Mouse (Mus musculus) kidney, adult 2 months (tissue): Measurements from ENCODE around the gene Hoxc4. TPM values are rescaled to one million over a fixed set of nuclear protein-coding genes. Genes with fewer than 3 reads are reported as not detected.

Experiments
- DNase-seq: peaks from one replicate; pipeline ENCODE4 v3.0.0; 2021
- H3K27ac ChIP-seq: fragments of 200-500 bp; 2 replicates; pipeline ENCODE4 v1.5.1; 2012; ENCODE audit warnings: low read depth, low read length, control low read depth, inconsistent platforms; ENCODE audit not compliant: insufficient read depth
- H3K27me3 ChIP-seq: fragments of 200-500 bp; replicated peaks from 2 replicates; pipeline ENCODE4 v1.6.1; 2012; ENCODE audit warnings: mild to moderate bottlenecking, moderate library complexity, low read length, inconsistent platforms; ENCODE audit not compliant: control insufficient read depth, insufficient read depth
- H3K36me3 ChIP-seq: fragments of 200-500 bp; 2 replicates; pipeline ENCODE4 v1.6.1; 2012; ENCODE audit warnings: mild to moderate bottlenecking, moderate library complexity, low read length, inconsistent platforms; ENCODE audit not compliant: control insufficient read depth, insufficient read depth
- H3K4me1 ChIP-seq: fragments of 200-500 bp; 2 replicates; pipeline ENCODE4 v1.6.1; 2011; ENCODE audit warnings: low read length; ENCODE audit not compliant: control insufficient read depth, insufficient read depth
- H3K4me3 ChIP-seq: fragments of 200-500 bp; 2 replicates; pipeline ENCODE4 v1.5.1; 2011; ENCODE audit warnings: mild to moderate bottlenecking, low read depth, low read length, control low read depth; ENCODE audit not compliant: insufficient read depth
- CTCF ChIP-seq: fragments of 200-500 bp; conservative IDR thresholded peaks from 2 replicates; pipeline ENCODE4 v1.5.1; 2011; ENCODE audit warnings: low read depth, mild to moderate bottlenecking, control low read depth, low read length, moderate library complexity, mixed read lengths; ENCODE audit not compliant: insufficient read depth, insufficient read length
- POLR2A ChIP-seq: fragments of 200-500 bp; IDR thresholded peaks from one replicate; pipeline ENCODE4 v1.6.1; 2011; ENCODE audit warnings: low read depth, low read length, control low read depth
- whole genome bisulfite sequencing: fragments of 180-500 bp; shearing (Covaris S2); methylation state at CpG from one replicate; pipeline ENCODE4 v1.1.7; 2018; 5-methylcytosine and 5-hydroxymethylcytosine counted together
- polyA plus RNA-seq: library from polyadenylated mRNA; depleted of rRNA; stranded (reverse); fragments of >200 nt; gene quantifications from 2 replicates; pipeline ENCODE4 v1.2.3, GENCODE M21; 2012

Gene Hoxc4
- polyA plus RNA-seq, 1 experiment = 2.5 TPM

DNA sequence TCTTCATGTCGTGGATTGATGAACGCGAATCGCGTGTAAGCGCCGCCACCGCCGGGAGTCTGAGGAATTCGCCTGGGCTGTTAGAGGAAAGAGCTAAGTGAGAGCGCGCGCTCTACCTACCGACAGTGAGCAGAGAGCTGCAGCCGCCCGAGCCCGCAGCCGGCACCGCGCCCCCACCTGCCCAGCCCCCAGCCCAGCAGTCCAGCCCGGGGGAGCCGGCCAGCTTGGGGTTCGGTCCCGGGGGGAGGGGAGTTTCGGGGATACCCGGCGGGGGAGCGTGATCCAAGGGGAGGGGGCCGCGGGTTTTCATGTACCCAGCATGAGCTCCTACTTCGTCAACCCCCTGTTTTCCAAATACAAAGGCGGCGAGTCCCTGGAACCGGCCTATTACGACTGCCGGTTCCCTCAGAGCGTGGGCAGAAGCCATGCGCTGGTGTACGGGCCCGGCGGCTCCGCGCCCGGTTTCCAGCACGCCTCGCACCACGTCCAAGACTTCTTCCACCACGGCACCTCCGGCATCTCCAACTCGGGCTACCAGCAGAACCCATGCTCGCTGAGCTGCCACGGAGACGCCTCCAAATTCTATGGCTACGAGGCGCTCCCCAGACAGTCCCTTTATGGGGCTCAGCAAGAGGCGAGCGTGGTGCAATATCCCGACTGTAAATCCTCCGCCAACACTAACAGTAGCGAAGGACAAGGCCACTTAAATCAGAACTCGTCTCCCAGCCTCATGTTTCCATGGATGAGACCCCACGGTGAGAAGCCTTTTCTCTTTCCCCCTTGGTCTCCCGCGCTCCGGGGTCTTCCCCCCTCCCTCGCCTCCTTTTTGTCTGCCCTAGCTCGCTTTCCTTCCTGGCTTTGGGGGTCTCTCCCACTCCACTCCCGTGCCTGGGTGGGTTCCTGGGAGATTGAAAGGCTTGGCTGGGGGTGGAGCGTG, 28.0 kb upstream of the Hoxc4 start, which contains the start of gene Hoxc8:
Hoxc8 (plus strand) TSS at position 147 of the 937 bp plus-strand sequence.
- WGBS = 13% methylated on average over 69 of the region's 69 CpGs
- Histone ChIP-seq H3K27me3 (no peaks in the 10 kb centered on the region), H3K4me3 (peak within 1 kb of the TSS; percentile 53), H3K4me1 (0 out of 2 replicates have a peak, but pooled peaks cover 2% of the 10 kb centered on the region), H3K36me3 (no peaks in the 10 kb centered on the region), H3K27ac (peak within 1 kb of the TSS; percentile 47)
- DNase-seq = no peak
- TF ChIP-seq POLR2A (no peak), CTCF (no peak)

DNA sequence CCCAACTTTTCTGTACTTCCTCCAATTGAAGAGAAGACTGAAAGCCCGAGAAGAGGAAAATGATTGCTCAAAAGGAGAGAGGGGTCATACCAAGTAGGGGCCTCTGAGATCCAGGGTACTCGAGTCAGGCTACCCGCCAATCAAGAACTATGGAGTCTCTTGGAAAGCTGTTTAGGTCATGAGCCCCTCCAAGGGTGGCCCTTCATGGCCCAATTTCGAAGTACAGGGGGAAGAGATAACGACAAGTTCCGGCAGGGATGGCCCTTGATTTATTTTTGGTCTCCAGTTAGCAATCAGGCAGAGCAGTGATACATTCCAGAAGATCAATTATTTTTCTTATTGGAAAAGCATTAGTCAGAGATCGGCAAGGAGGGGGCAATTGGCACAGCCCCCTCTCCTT, 27.0 kb upstream of the Hoxc4 start:
- Histone ChIP-seq H3K36me3 (no peaks in the 10 kb centered on the region), H3K27ac (peak overlapping the region; percentile 47), H3K4me1 (0 out of 2 replicates have a peak, but pooled peaks cover 2% of the 10 kb centered on the region), H3K4me3 (peak overlapping the region; percentile 53; the same call in 1 of the 2 replicates), H3K27me3 (no peaks in the 10 kb centered on the region)
- no peak for DNase-seq
- TF ChIP-seq POLR2A (no peak), CTCF (no peak)
- WGBS = 50% methylated on average over 7 of the region's 7 CpGs

- H3K4me1 ChIP-seq = 0 out of 2 replicates have a peak, but pooled peaks cover 2% of the 10 kb centered on the region
- peak overlapping the region; percentile 47 for H3K27ac ChIP-seq
- H3K27me3 ChIP-seq = no peaks in the 10 kb centered on the region
- WGBS = 44% methylated on average over 11 of the region's 11 CpGs
- TF ChIP-seq POLR2A = no peak
- TF ChIP-seq CTCF = no peak
- H3K4me3 ChIP-seq = peak overlapping the region; percentile 10
- no peak for DNase-seq
- H3K36me3 ChIP-seq = no peaks in the 10 kb centered on the region
These were observed 26.5 kb upstream of the Hoxc4 start for GRCm38 (mm10) chr15:102992206-102992605.

GRCm38 (mm10) chr15:102992863-102993262, 25.9 kb upstream of the Hoxc4 start:
- no peaks in the 10 kb centered on the region for H3K36me3 ChIP-seq
- WGBS = 41% methylated on average over 3 of the region's 3 CpGs
- no peaks in the 10 kb centered on the region for H3K4me1 ChIP-seq
- no peaks in the 10 kb centered on the region for H3K27me3 ChIP-seq
- H3K4me3 ChIP-seq = no peak overlapping the region
- DNase-seq = no peak
- TF ChIP-seq POLR2A (no peak), CTCF (no peak)
- no peak overlapping the region; the same call in 1 of the 2 replicates for H3K27ac ChIP-seq

GRCm38 (mm10) chr15:102996548-102996947, 22.2 kb upstream of the Hoxc4 start:
- Histone ChIP-seq H3K27me3 (no peaks in the 10 kb centered on the region), H3K27ac (no peak overlapping the region), H3K36me3 (no peaks in the 10 kb centered on the region), H3K4me3 (no peak overlapping the region), H3K4me1 (peaks cover 4% of the 10 kb centered on the region; the same call in 1 of the 2 replicates)
- no peak for DNase-seq
- TF ChIP-seq POLR2A (no peak), CTCF (no peak)
- 41% methylated on average over 9 of the region's 9 CpGs for WGBS

- H3K4me1 ChIP-seq = peaks cover 10% of the 10 kb centered on the region
These were observed 21.3 kb upstream of the Hoxc4 start for GRCm38 (mm10) chr15:102997431-102997830.

GRCm38 (mm10) chr15:102997939-102998355, 20.8 kb upstream of the Hoxc4 start, which contains the start of gene Hoxc6:
Hoxc6 (plus strand) TSS chr15:102998257.
- TF ChIP-seq POLR2A (no peak), CTCF (no peak)
- DNase-seq = peak; percentile 84
- Histone ChIP-seq H3K27ac (peak within 1 kb of the TSS; percentile 95), H3K27me3 (no peaks in the 10 kb centered on the region), H3K36me3 (no peaks in the 10 kb centered on the region), H3K4me3 (peak within 1 kb of the TSS; percentile 78), H3K4me1 (peaks cover 14% of the 10 kb centered on the region)
- 3% methylated on average over 19 of the region's 19 CpGs for WGBS

More at GRCm38 (mm10) chr15:102997431-102997830, 21.3 kb upstream of the Hoxc4 start:
- Histone ChIP-seq H3K27ac (peak overlapping the region; percentile 64; the same call in 1 of the 2 replicates), H3K4me3 (peak overlapping the region; percentile 78), H3K27me3 (no peaks in the 10 kb centered on the region), H3K36me3 (no peaks in the 10 kb centered on the region)
- peak; percentile 15 for DNase-seq
- WGBS = 34% methylated on average over 3 of the region's 3 CpGs
- TF ChIP-seq POLR2A = no peak
- TF ChIP-seq CTCF = no peak
